Mouse (Mus musculus) retina, embryonic 14.5 days (tissue): ENCODE results near the gene Cenph.
"Not testable (repeated sequence)": the region's sequence is repeated elsewhere in the genome, so short reads cannot be mapped to it uniquely, and the experiment has no call there.

Experiments used
- DNase-seq: peaks from one replicate; pipeline ENCODE4 v3.0.0-alpha.2; 2015; ENCODE audit warnings: low spot score

Gene Cenph

GRCm38 (mm10) chr13:100775252-100776055 lies at the start of gene Cenph:
TSS of gene Cenph (minus strand) at chr13:100775899.
- DNase-seq = peak; percentile 90

GRCm38 (mm10) chr13:100824916-100825315 lies 49.2 kb upstream of the Cenph start:
- DNase-seq = no peak

GRCm38 (mm10) chr13:100824306-100824705 lies 48.6 kb upstream of the Cenph start:
- no peak for DNase-seq

- no peak for DNase-seq
Observed at GRCm38 (mm10) chr13:100823863-100824262, 48.2 kb upstream of the Cenph start.

- no peak for DNase-seq
Observed at GRCm38 (mm10) chr13:100814451-100814850, 38.8 kb upstream of the Cenph start.

- DNase-seq = no peak
Observed at GRCm38 (mm10) chr13:100805776-100806175, 30.1 kb upstream of the Cenph start.

- DNase-seq = no peak
Observed at GRCm38 (mm10) chr13:100797171-100797570, 21.5 kb upstream of the Cenph start.

- DNase-seq = no peak
Observed at GRCm38 (mm10) chr13:100789083-100789482, 13.4 kb upstream of the Cenph start.

- DNase-seq = not testable (repeated sequence)
Observed at GRCm38 (mm10) chr13:100788057-100788456, 12.4 kb upstream of the Cenph start.

GRCm38 (mm10) chr13:100787316-100788010 lies 11.8 kb upstream of the Cenph start:
- no peak for DNase-seq

- DNase-seq = peak; percentile 97
Observed at GRCm38 (mm10) chr13:100786414-100786867, 10.7 kb upstream of the Cenph start, which contains the start of gene Ccnb1. TSS of gene Ccnb1 (minus strand) at chr13:100786570.

- DNase-seq = peak; percentile 17
Observed at GRCm38 (mm10) chr13:100785806-100786413, 10.2 kb upstream of the Cenph start.

GRCm38 (mm10) chr13:100777491-100777890 lies 1.8 kb upstream of the Cenph start:
- DNase-seq = no peak

GRCm38 (mm10) chr13:100776710-100777109 lies 1.0 kb upstream of the Cenph start:
- DNase-seq = no peak

GRCm38 (mm10) chr13:100776056-100776419 lies 339 bp upstream of the Cenph start:
- DNase-seq = no peak

- DNase-seq = no peak
Observed at GRCm38 (mm10) chr13:100774704-100775103, 995 bp downstream of the Cenph start.

GRCm38 (mm10) chr13:100755329-100755728 lies 20.4 kb downstream of the Cenph start:
- DNase-seq = no peak

- no peak for DNase-seq
Observed at GRCm38 (mm10) chr13:100754186-100754585, 21.5 kb downstream of the Cenph start.

GRCm38 (mm10) chr13:100753011-100753410 lies 22.7 kb downstream of the Cenph start:
- DNase-seq = no peak

GRCm38 (mm10) chr13:100752529-100752928 lies 23.2 kb downstream of the Cenph start:
- DNase-seq = no peak

- no peak for DNase-seq
Observed at GRCm38 (mm10) chr13:100751402-100751801, 24.3 kb downstream of the Cenph start.

- no peak for DNase-seq
Observed at GRCm38 (mm10) chr13:100750799-100751198, 24.9 kb downstream of the Cenph start.

- DNase-seq = no peak
Observed at GRCm38 (mm10) chr13:100748638-100749037, 27.1 kb downstream of the Cenph start.
